Mouse (Mus musculus) heart, adult 2 months (tissue): ENCODE measurements at regions not wholly inside any gene's neighbourhood (a gene's known extent, or its start where the extent isn't known, plus 50 kb on each side); places are given as distances from the start of the nearest gene placed in this dataset.

ENCODE experiments used
- CTCF ChIP-seq: fragments of 200-600 bp; IDR thresholded peaks from 2 replicates; pipeline ENCODE4 v1.8.1; 2022; ENCODE audit warnings: antibody characterized with exemption, mild to moderate bottlenecking, moderate library complexity
- POLR2A ChIP-seq: fragments of 200-500 bp; IDR thresholded peaks from 2 replicates; pipeline ENCODE4 v1.6.1; 2011; ENCODE audit warnings: mild to moderate bottlenecking, low read depth, low read length, control low read depth; ENCODE audit not compliant: insufficient read depth

DNA sequence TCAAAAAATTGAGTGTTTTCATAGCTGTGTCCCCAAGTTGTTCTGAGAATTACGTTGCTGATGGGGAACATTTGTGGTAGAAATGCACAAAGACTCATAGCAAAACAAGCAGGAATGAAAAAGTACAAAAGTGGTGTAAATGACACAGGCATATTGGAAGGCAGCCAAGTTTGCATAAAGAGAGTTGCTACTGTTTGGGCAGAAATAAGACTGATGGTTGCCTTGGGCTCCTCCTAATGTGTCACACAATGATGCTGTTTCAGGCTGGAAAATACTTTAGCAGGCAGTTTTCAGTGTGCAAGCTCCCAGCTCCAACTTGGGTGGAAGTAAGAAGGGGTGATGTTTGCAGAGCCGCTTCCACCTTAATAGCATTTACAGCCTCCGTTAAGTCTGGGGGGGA is 174.7 kb downstream of the Lnpk start:
- TF ChIP-seq CTCF (no peak), POLR2A (no peak)
